Mouse (Mus musculus) lung, adult 2 months (tissue): ENCODE results near the gene Gpt2.

ENCODE experiments used
- CTCF ChIP-seq: fragments of 200-500 bp; IDR thresholded peaks from 2 replicates; pipeline ENCODE4 v1.5.1; 2011; ENCODE audit warnings: mild to moderate bottlenecking, low read length, control low read depth; ENCODE audit not compliant: insufficient read depth
- POLR2A ChIP-seq: fragments of 200-500 bp; IDR thresholded peaks from 2 replicates; pipeline ENCODE4 v1.6.1; 2011; ENCODE audit warnings: low read depth, mild to moderate bottlenecking, control low read depth, low read length, borderline replicate concordance; ENCODE audit errors: extremely low read depth

- TF ChIP-seq CTCF, result no peak
- no peak for TF ChIP-seq POLR2A
Measured at GRCm38 (mm10) chr8:85508661-85509060, 16.3 kb downstream of the Gpt2 start.
